Mouse (Mus musculus): ENCODE measurements around the gene St6galnac5. TPM values are rescaled to one million over a fixed set of nuclear protein-coding genes. Genes with fewer than 3 reads are reported as not detected.

St6galnac5 gene
- polyA plus RNA-seq (2017; shearing (Covaris generic)) = not detected

DNA sequence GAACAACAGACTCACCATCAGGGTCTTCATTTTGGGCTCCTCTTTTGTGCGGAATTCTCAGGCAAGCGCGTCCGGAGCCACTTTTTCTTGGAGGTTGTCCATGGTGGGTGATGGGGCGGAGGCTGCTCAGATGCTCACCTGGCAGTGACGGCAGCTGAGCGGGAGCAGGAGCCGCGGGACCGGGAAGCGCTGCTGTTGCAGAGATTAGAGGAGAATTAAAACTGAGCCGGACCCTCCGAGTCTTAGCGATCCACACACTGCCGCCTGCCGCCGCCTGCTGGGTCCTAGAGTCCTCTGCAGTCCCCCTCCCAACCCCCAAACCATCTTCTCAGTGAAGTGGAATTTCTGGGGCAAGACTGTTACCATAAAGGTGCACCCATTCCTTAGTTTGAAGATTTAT lies at the start of gene St6galnac5:
TSS of gene St6galnac5 (minus strand) at position 259 of the 400 bp plus-strand sequence.

Data from effector memory CD4-positive, alpha-beta T cell, adult 5 months (primary cell).